Mouse (Mus musculus) liver, adult 2 months (tissue): ENCODE results near the gene Gigyf2. TPM values are rescaled to one million over a fixed set of nuclear protein-coding genes. Genes with fewer than 3 reads are reported as not detected.

ENCODE experiments used
- DNase-seq: peaks from one replicate; pipeline ENCODE4 v3.0.0-alpha.2; 2011; ENCODE audit warnings: low read depth, low spot score; ENCODE audit errors: extremely low read depth
- H3K27ac ChIP-seq: fragments of 200-500 bp; replicated peaks from 2 replicates; pipeline ENCODE4 v1.5.1; 2012; ENCODE audit warnings: low read depth, mild to moderate bottlenecking, control low read depth, inconsistent platforms, low read length; ENCODE audit not compliant: insufficient read depth
- H3K27me3 ChIP-seq: fragments of 200-500 bp; 2 replicates; pipeline ENCODE4 v1.6.1; 2012; ENCODE audit warnings: mild to moderate bottlenecking, moderate library complexity, low read length, inconsistent platforms; ENCODE audit not compliant: control insufficient read depth, insufficient read depth
- H3K36me3 ChIP-seq: fragments of 200-500 bp; 2 replicates; pipeline ENCODE4 v1.6.1; 2012; ENCODE audit warnings: low read length, inconsistent platforms; ENCODE audit not compliant: control insufficient read depth, insufficient read depth
- H3K4me1 ChIP-seq: fragments of 200-500 bp; 2 replicates; pipeline ENCODE4 v1.6.1; 2011; ENCODE audit warnings: low read length; ENCODE audit not compliant: control insufficient read depth, insufficient read depth
- H3K4me3 ChIP-seq: fragments of 200-500 bp; 2 replicates; pipeline ENCODE4 v1.5.1; 2011; ENCODE audit warnings: low read depth, mild to moderate bottlenecking, control low read depth, low read length, moderate library complexity; ENCODE audit not compliant: insufficient read depth
- H3K79me2 ChIP-seq: fragments of 200-500 bp; 2 replicates; pipeline ENCODE4 v1.6.1; 2012; ENCODE audit warnings: inconsistent platforms, mild to moderate bottlenecking, low read length, moderate library complexity; ENCODE audit not compliant: control insufficient read depth, insufficient read depth
- H3K9ac ChIP-seq: fragments of 200-500 bp; 2 replicates; pipeline ENCODE4 v1.6.1; 2012; ENCODE audit warnings: low read depth, mild to moderate bottlenecking, control low read depth, inconsistent platforms, low read length
- CTCF ChIP-seq: fragments of 200-500 bp; IDR thresholded peaks from 2 replicates; pipeline ENCODE4 v1.5.1; 2011; ENCODE audit warnings: low read depth, low read length, control low read depth
- POLR2A ChIP-seq: fragments of 200-500 bp; IDR thresholded peaks from 2 replicates; pipeline ENCODE4 v1.6.1; 2011; ENCODE audit warnings: low read length, control low read depth; ENCODE audit not compliant: insufficient read depth; ENCODE audit errors: extremely low read depth
- WGBS: fragments of 180-500 bp; shearing (Covaris S2); methylation state at CpG from one replicate; pipeline ENCODE4 v1.1.7; 2018; 5-methylcytosine and 5-hydroxymethylcytosine counted together
- polyA plus RNA-seq: library from polyadenylated mRNA; depleted of rRNA; stranded (reverse); fragments of >200 nt; gene quantifications from 2 replicates; pipeline ENCODE4 v1.2.3, GENCODE M21; 2012
- total RNA-seq: library from RNA; depleted of rRNA; stranded (reverse); fragments of >200 nt; gene quantifications from 2 replicates; pipeline ENCODE4 v1.2.3, GENCODE M21; 2014

Gene Gigyf2
- total and polyA plus RNA-seq, 2 experiments: 21.1 to 39.2 TPM

DNA sequence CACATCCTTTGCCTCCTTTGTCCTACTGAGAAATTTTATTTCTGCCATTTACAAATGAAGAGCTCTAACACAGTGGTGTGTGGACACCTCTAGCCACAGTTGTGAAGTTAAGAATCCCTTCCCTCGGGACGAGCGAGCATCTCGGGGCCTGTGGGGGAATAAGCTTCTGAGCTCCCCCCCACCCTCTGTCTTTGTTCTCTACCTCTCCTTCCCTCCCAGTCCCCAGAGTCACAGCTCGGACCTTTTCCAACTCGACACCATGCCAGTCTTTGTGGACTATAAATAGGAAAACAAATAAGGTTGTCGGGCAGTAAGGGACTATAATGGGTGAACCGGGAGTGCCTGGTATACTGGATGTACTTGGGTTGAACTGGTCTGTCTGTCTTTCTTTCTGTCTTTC lies 35.4 kb upstream of the Gigyf2 start:
- Histone ChIP-seq H3K9ac (no peak overlapping the region), H3K27ac (no peak overlapping the region), H3K79me2 (no peaks in the 10 kb centered on the region), H3K4me3 (no peak overlapping the region), H3K27me3 (no peaks in the 10 kb centered on the region), H3K36me3 (no peaks in the 10 kb centered on the region), H3K4me1 (peaks cover 13% of the 10 kb centered on the region)
- 59% methylated on average over 8 of the region's 8 CpGs for WGBS
- no peak for DNase-seq
- TF ChIP-seq POLR2A (no peak), CTCF (no peak)

DNA sequence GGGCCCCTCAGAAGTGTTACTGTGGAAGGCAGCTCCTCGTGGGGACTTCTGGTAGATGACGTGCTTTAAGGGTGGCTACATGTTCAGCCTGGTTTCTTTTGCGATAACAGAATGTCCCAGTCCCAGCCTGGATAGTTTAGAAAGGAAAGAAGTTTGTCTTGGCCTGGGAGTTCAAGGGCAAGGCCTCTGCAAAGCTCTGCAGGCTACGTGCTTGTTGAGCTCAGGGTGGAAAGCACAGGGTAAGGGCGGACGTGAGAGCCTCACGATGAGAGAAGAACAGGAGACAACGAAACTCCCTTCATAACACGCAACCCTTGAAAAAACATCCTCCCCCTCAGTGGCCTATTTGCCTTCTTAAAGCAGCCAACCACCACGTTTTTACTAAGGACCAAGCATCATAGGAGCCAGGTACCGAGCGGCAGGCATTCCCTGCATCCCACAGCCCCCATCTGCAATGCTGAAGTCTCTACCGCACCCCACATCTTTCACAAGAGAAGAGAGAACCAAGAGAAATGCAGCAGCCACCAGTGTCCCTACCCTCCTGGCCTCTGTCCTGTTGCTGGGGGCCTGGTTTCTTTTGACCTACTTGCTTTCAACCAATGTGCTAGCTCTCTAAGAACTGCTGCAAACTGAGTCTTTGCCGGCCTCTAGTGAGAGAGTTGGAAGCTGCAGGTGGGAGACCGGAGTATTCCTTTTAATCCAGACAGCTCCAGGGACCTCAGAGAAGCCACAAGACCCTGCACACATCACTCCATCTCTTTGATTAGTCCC lies 34.2 kb upstream of the Gigyf2 start:
- Histone ChIP-seq H3K27ac (no peak overlapping the region), H3K4me1 (peaks cover 13% of the 10 kb centered on the region), H3K27me3 (no peaks in the 10 kb centered on the region), H3K79me2 (no peaks in the 10 kb centered on the region), H3K4me3 (no peak overlapping the region), H3K36me3 (no peaks in the 10 kb centered on the region), H3K9ac (no peak overlapping the region)
- TF ChIP-seq POLR2A: no peak
- TF ChIP-seq CTCF: peak; percentile 57
- peak; percentile 51 for DNase-seq
- WGBS: 60% methylated on average over 15 of the region's 15 CpGs

DNA sequence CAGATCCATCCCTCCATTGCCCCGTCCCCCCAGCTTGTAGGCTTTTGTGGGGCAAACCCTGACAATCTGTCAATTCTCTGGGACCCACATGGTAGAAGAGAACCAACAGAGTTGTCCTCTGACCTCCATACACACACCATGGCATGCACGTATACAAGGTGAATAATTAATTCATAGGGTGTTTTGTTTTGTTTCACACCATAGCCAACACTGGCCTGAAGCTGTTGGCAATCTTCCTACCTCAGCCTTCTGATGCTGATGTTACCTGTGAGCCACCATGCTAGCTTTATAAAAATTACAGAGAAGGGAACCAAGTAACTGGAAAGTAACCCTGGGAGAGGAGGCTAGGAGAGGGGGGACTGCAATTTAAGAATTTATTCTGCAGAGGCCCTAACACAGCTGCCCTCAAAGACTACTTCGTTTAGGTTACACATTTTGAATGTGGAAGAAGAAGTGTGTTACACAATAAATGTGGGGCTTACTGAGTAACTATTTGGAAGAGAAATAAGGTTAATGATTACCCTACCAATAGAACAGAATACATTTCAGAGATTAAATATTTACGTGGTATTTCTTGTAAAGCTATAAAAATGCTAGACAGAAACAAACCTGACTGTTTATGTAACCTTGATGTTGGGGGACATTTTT lies 32.6 kb upstream of the Gigyf2 start:
- no peaks in the 10 kb centered on the region for H3K27me3 ChIP-seq
- WGBS: 32% methylated on average over 4 of the region's 4 CpGs

DNA sequence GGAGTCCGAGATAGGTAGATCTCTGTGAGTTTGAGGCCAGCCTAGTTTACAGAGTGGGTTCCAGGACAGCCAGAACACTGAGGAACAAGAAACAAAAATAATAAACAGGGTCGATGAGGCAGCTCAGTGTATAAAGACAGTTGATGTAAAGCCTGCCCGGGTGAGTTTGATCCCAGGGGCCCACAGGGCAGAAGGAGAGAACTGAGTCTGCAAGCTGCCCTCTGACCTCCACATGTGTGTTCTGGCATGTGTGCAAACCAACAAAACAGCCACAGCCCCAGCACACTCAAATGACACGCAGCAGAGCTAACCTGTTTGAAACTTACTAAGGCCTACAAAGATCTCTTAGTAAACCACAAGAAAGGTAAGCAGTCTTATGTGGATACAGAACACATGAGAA lies 31.8 kb upstream of the Gigyf2 start:
- Histone ChIP-seq H3K27me3 (no peaks in the 10 kb centered on the region), H3K27ac (peak overlapping the region; percentile 94), H3K4me1 (peaks cover 13% of the 10 kb centered on the region), H3K9ac (peak overlapping the region; percentile 57), H3K79me2 (no peaks in the 10 kb centered on the region), H3K4me3 (no peak overlapping the region), H3K36me3 (no peaks in the 10 kb centered on the region)
- DNase-seq: peak; percentile 68
- TF ChIP-seq CTCF: no peak
- no peak for TF ChIP-seq POLR2A
- WGBS: 18% methylated on average over 4 of the region's 4 CpGs

More for the DNA sequence above, 32.6 kb upstream of the Gigyf2 start:
- Histone ChIP-seq H3K9ac (no peak overlapping the region), H3K4me3 (no peak overlapping the region), H3K4me1 (peaks cover 13% of the 10 kb centered on the region), H3K36me3 (no peaks in the 10 kb centered on the region), H3K27ac (peak overlapping the region; percentile 94), H3K79me2 (no peaks in the 10 kb centered on the region)
- DNase-seq: peak; percentile 91
- TF ChIP-seq POLR2A: no peak
- no peak for TF ChIP-seq CTCF

GRCm38 (mm10) chr1:87297346-87297925 lies 29.4 kb upstream of the Gigyf2 start:
- Histone ChIP-seq H3K27ac (no peak overlapping the region), H3K36me3 (no peaks in the 10 kb centered on the region), H3K4me3 (no peak overlapping the region), H3K9ac (no peak overlapping the region), H3K27me3 (no peaks in the 10 kb centered on the region), H3K4me1 (peaks cover 13% of the 10 kb centered on the region), H3K79me2 (no peaks in the 10 kb centered on the region)
- DNase-seq: no peak
- no peak for TF ChIP-seq CTCF
- no peak for TF ChIP-seq POLR2A
- WGBS: 91% methylated on average over 10 of the region's 10 CpGs
